Mouse (Mus musculus) lung, postnatal 25 days (tissue): ENCODE measurements around the gene Uba52.

Source experiments
- DNase-seq: peaks from one replicate; pipeline ENCODE4 v3.0.0; 2022; ENCODE audit warnings: low spot score

The Uba52 gene

DNA sequence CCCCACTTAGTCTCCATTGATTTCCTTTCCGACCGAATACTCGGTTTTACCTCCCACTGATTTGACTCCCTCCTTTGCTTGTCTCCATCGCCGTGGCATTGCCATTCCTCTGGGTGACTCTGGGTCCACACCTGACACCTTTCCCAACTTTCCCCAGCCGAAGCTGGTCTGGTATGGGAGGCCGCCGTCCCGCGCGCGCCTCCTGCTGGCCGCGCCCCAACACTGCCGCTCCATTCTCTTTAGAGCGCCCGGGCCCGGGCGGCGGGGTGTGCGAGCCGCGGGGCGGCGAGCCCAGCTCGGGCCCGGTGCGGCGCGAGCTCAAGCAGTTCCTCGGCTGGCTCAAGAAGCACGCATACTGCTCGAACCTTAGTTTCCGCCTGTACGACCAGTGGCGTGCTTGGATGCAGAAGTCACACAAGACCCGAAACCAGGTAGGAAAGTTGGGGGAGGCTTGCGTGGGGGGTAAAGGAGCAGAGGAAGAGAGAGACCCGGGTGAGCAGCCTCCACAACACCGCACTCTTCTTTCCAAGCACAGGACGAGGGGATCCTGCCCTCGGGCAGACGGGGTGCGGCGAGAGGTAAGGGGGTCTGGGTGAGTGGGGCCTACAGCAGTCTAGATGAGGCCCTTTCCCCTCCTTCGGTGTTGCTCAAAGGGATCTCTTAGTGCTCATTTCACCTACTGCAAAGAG lies 7.4 kb downstream of the Uba52 start:
- peak; percentile 62 for DNase-seq

DNA sequence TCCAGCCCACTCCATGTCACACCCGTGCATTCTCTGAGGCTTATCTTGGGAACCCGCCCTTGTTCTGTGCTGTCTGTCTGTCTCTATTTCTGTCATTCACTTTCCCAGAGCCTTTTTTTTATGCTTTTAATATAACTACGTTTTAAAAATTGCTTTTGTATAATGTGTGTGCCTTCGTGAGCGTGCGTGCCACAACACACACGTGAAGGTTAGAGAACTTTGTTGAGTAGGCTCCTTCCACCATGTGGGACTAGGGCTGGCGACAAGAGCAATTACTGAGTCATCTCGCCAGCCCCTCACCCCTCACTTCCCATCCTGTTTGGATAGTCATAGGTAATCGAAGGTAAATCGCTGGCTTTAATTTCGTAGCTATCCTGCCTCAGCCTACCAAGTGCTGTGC lies 8.1 kb downstream of the Uba52 start:
- DNase-seq, result no peak

DNA sequence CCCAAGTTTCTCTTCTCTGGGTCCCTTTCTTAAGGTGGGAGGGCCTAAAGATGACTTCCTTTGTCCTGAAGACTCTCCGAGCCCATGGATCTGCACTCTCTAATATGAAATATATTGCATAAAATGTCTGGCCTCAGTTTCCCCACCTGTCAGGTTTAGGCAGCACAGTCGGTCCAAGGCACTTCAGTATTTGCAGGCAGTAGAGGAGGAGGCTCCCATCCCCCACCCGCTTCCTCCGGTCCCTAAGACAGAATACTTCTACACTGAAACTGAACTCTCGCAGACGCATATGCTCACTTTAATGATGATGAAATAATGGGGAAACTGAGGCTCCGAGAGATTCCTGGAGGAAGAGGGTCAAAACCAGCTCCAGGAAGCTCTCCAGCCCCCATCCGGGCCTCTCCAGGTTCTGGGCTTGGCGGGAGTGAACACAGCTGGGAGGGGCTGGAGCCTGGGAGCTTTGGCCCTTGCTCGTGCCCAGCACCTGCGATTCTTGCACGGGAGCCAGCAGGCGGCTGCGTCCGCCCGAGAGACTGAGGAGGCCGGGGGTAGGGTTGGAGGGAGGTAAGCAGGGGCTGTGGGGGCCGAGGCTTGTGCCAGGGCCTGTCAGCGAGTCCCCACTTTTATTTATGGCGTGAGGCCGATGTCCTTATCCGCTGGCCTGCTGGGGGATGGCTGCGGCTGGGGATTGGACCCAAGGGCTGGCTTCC lies 8.6 kb downstream of the Uba52 start:
- DNase-seq, result no peak

DNA sequence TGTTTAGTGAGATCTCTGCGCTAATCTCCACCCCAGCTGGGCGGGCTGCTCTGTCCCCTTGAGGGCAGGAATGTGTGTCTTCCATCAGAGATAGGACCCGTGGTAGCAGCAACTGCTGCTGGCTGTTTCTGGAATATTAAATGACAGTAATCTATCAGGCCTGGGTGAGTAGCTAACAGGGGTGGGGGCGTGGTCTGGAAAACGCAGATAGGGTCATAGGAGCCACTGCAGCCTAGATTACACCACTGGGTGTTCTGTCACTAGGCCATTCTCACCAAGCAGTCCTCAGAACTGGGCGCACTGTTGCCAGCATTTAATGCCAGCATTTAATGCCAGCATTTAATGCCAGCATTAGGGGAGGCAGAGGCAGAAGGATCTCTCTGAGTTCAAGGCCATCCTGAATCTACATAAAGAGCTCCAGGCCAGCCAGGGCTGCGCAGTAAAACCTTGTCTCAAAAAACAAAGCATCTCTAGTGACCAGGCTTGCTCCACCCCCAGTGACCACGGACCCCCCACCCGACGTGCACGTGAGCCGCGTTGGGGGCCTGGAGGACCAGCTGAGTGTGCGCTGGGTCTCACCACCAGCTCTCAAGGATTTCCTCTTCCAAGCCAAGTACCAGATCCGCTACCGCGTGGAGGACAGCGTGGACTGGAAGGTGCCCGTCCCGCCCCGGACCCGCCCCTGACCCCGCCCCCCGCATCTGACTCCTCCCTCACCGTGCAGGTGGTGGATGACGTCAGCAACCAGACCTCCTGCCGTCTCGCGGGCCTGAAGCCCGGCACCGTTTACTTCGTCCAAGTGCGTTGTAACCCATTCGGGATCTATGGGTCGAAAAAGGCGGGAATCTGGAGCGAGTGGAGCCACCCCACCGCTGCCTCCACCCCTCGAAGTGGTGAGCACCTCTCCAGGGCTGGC lies 10.0 kb downstream of the Uba52 start:
- DNase-seq, result no peak

DNA sequence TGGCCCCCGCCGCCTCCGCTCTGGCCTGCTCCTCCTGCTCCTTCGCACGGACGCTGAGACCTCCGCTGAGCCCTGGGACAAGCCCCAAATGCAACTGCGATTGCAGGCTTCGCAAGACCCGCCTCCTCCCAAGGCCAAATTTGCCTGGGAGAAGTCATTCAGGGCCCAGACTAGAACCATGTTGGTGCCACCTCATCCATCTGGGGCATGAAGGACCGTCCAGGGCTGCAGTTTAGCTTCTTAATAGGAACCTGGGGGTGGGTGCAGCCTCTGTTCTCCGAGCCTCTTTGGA lies 14.9 kb downstream of the Uba52 start:
- no peak for DNase-seq

DNA sequence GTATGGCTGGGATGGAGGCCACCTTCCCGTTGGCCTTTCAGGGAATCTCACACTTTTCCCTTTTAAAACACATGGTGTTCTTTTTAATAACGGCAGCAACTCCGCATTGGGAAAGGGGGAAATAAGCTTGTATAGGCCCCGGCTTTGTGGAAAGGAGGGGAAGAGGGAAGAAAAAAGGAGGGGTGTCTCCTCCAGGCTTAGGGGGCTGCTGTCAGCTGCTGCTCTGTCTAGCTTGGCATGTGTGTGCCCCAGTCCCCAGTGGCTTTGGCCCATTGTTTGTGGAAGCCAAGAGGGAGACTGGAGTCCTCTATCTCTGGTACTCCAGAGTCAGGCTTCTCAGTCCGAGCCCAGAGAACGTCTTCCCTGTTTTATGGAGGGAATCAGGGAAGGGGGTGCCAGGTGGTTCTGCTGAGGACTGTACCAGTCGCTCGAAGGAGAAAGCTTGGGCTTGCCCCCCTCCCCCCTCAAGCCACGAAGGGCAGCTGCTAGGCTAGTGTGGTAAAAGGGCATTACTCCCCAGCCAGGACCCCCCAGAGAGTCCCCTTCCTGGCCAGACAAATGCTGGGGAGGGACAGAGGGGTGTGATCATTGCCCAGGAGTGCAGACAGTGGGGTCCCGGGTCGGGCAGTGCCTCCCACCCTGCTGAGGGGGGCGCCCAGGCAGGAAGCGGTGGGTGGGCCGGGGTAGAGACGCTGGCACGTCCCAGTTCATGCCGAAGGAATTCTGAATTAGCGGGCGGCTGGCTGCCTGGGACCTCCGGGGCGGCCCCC lies 15.4 kb downstream of the Uba52 start:
- DNase-seq, result no peak

DNA sequence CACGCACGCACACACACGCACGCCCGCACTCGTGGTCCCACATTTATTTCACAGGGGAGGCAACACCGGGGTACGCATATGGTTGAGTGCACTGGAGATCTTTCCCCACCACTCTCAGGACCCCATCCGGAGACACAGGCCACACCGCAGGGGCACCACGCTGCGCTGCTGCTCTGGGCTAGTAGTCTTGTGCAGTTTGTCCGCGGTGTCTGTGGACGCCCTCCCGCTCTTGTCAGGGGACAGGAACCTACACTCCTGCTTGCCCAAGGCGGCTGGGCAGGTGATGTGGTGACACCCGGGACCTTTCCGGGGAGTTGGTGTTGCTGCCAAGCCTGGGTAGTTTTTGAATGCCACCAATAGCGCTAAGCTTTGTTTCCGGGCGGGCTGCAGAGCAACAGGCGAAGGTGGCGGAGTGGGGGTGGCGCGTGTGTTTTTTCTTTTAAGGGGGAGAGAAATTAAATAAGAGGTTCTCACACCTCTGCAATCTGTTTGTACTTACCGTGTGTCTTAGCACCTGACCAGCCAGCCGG lies 16.1 kb downstream of the Uba52 start:
- DNase-seq, result no peak

DNA sequence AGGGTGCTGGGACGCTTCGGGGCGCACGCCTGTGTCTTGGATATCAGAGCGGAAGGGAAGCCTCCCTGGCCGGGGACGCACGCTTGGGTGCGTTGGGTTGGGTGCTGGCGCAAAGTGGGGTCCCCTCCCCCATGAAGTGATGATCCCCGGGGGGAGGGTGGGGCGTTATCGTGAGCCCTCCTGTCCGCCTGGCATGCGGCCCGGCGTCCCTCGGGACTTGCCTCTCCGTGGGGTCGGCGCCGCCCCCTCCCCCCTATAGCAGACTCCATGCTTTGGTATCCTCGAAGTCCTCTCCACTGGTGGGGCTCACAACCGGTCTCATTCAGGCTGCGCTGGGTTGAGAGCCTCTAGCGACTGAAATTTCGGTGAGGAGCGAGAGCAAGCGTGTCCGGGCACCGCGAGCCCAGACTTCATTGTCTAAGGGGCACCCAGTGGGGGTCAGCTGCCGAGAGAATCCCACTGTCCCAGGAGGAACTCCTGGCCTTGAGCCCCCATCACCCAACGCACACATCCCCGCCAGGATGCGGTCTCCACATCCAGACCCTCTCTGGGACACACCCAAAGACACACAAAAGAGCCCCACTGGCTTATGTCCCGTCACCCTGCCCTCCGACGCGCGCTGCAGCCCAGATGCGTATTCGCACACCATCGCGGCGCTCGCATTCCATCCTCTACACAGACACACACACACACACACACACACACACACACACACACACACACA lies 16.7 kb downstream of the Uba52 start:
- DNase-seq, result no peak

DNA sequence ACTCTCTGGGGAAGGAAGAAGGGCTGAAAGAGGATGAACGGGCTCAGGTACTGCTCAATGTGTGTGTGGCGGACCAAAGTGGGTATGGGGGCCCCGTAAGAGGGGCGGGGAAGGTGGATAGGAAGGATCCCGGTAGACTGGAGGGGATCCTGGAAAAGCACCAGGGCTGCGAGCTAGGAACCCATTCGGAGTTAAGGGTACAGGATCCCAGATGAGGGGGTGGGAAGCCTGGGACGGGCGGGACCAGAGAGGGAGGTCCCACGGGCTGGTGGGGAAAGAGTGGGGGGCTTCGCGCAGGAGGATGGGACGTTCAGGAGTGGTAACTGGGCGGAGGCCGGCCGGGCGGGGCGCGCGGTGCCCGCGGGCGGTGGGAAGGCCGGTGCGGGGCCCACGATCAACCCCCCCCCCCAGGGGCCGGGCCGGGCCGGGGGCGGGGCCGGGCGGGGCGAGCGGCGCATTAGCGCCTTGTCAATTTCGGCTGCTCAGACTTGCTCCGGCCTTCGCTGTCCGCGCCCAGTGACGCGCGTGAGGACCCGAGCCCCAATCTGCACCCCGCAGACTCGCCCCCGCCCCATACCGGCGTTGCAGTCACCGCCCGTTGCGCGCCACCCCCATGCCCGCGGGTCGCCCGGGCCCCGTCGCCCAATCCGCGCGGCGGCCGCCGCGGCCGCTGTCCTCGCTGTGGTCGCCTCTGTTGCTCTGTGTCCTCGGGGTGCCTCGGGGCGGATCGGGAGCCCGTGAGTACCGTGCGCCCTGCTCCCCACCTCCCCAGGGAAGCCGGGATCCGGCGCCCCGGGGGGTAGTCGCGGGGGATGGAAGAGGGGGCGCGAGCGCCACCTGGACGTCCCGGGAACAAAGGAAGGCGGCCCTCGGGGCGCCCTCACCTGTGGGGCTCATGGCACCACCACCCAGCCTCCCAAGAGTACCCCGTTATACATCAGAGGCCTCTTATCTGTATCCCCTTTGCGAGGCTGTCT lies 17.6 kb downstream of the Uba52 start, which contains the start of gene Crlf1:
Gene Crlf1 (plus strand): TSS at position 495 of the 977 bp plus-strand sequence.
- DNase-seq, result no peak

DNA sequence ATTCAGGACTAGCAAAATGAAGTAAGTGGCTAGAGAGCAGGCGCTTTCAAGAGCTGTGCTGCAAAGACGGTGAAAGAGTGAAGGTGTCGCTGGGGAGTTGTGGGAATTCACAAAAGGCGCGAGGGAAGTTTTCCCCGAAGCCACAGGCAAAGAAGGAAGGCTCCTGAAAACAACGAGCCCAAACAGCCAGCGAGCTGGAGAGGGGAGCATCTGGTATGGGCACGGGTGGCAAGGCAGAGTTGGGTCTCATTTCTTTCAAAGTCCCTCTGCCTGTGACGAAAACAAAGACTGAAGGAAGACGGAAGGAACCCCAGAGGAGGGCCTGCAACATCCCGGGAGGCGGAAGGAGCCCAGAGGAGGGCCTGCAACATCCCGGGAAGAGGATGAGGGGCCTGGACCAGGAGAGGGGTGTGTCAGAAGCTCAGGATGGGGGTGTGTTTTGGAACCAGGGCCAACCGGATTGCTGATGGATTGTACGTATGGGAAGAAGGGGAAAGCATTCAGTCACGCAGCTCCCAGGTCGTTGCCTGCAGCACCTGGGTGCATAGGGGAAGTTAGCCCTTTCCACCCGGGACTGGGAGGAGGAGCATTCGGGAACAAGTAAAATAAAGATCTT lies 19.6 kb downstream of the Uba52 start:
- no peak for DNase-seq

DNA sequence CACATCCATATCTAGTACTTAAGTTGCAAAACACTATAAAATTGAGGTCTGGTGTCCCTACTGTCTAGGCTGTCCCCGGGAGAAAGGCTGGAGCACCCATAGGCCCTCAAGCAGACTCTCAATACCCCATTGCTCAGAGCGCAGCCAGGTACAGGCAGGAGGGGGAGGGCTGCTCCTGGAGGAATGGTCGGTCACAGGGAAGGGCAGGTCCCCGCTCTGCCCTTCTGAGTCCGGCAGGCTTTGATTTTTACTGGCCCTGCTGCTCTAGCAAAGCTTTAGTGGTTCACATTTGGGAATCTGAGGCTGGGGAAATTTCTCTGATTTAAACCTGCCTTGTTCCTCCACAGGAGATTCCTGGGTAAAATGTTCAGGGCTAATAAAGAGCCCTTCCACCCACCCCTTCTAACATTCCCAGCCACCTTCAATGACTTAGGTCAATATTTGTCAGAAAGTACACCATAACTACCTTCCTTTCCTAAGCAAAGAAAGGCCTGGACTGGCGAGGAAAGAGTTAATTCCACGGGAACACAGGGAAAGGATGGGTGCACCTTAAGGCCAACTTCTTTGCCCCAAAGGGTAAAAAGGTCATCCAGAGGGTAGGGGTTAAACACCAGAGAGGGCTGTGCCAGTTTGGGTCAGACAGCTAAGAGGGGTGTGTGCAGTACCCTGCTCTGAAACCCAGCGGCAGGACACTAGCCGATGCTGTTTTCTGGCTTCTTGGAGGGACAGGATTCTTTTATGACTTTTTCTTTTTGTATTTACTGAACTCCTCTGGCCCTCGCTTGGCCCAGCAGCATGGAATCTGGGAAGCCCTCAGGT lies 20.3 kb downstream of the Uba52 start:
- DNase-seq, result no peak

DNA sequence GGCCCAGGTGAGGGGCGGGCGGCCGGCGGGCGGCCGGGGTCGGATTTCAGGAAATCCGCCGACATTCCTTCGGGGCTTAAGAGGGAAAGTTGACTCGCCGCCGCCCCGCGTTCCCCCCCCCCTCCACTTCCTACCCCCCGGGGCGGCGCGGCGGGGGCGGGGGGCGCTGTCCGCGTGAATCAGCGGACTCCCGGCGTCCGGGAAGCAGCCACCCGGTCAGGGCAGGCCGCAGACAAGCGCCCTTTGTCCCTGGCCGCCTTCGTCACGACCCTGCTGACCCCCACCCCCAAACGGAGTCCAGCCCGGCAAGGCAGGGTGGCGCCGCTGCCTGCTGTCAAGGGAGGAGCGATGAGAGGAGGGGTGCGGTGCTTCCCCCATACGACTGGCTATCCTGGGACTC lies 21.0 kb downstream of the Uba52 start:
- DNase-seq, result no peak

DNA sequence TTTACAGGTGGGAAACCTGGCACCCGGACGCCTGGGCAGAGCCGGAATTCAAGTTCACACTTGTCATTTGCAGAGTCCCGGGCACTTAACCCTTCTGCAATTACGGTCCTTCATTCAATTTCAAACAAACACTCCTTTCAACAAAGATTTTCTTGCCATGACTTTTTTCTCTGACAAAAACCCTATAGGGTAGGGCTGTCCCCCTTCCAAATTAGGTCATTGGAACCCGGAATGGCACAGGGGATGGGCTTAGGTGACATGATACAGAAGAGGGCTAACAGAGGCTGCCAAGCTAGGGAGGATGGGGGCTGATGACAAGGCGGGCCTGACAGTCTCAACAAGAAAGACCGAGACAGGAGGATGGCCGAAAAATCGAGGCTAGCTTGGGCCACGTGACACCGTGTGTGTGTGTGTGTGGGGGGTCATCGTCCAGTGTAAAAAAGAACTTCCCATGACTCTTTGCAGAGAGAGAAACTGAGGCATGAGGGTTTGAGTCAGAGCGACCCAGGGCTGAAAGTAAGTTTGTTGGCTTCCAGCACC lies 21.6 kb downstream of the Uba52 start:
- DNase-seq, result no peak

DNA sequence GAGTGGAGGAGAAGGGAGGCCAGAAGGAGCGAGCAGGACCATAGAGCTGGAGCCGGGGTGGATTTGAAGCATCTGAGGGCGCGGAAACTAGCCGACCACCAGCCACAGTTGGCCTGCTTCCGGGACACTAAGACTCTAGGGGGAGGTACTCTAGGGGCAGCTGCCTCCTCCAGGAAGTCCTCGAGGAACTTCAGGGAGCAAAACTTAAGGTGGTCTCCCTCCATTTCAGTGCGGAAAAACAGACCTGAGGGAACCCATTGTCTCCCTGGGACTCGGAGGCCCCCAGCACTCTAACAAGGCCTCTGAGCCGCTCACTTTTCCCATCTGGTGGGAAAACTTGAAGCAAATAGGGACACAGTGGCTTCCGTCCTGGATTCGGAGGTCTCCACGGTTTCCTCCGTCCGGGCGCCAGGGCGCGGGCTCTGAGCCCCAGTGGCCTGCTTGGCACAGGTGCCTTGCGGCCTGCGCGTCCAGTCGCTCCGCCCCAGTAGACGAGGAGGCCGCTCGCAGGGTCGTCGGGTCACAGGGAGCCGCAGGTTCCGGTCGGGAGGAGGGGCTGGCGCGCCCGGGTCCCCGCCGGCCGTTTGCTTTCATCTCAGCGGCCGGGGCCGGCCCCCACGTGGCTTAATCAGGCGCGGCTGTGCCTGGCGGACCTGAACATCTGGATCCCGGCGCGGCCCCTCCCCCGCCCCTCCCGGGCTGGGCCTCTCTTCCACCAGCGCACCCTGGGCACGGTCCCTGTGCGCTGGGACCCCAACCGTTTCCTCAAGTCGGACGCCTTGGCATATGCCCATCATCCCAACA lies 22.4 kb downstream of the Uba52 start:
- DNase-seq, result peak; percentile 53

DNA sequence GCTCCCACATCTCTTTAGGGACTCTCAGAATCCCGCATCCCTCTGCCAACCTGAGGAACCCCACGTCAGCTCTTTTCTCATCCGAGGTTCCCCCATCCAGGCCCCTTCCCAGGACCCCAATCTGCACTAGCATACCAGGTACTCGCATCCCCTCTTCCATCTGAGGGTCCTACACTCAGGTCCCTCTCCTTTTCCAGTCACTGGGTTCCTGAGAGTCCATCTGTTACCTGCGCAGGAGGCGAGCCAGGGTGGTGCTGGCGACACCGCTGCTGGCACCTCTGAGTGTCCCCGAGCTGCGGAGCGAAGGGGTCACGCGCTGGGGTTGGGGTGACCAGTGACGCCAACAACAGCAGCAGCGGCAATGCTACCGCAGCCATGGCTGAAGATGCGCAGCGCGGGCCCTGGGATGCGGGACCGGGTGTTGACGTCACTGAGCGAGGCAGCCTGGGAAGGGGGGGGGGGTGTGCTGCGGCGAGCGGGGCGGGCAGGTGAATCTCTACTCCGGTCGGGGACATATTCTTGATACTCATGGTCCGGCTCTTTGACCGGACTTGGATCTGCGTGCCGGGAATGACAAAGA lies 23.6 kb downstream of the Uba52 start, which contains the start of gene Tmem59l:
Gene Tmem59l (minus strand): TSS at position 418 of the 580 bp plus-strand sequence.
- DNase-seq, result no peak

DNA sequence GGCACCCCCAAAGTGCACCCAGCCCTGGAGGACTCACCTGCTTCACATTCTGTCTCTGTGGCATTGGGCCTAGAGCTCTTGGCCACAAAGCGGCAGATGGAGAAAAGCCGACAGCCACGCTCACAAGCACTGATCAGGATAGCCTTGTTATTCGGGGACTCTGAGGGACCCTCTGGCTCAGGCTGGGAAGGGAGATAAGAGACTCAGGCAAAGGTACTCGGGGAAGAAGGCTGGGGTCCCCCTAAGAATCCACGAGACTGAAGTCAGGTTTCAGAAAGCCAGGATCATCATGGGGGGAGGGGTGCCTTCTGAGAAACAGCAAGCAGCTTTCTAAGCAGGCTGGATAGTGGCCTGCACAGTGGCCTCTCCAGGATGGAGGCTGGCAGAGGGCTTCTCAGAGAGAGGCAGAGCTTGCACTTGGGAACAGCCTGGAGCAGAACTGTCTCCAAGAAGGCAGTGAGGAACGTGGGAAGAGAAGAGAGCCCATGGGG lies 24.4 kb downstream of the Uba52 start:
- DNase-seq, result no peak

DNA sequence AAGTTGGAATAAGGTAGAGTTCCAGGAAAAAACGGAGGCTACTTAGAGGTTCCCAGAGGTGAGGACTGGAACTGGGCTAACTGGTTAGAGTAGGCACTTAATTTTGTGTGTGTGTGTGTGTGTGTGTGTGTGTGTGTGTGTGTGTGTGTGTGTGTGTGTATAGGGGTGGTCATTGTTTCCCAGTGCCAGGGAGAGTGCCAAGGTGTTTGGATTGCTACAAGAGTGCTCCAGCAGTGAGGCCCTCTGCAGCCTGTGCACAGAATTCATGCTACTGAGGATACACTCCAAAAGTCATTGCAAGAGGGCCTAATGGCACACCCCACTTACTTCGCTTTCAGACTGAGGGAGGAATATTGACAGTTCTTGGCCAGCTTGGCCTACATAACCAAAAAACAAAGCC lies 27.7 kb downstream of the Uba52 start:
- peak; percentile 71 for DNase-seq
